Comparison of ENCODE assay signal across 13 mouse cellular contexts in the genomic region with DNA sequence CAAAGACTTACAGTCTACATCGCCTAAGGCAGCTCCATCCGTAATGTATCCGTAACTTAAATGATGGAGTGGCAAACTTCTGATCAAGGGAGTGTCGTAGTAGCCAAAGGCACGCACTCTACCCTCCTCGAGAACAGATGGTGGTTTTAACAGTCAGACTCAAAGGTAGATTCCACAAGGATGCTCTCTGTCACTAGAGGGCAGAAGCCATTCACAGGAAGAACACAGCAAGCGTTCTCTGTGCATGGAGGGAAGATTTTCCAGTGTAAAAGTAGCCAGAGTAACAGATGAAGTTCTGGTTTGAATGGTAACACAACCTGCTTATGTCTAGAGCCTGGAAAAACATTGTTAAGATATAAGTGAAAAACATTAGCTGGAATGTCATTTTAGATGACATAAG.
A peak's percentile ranks its signal among the peaks of the same experiment; 100 is the strongest.
DNase-seq lines count a peak whose midpoint lies in the region; ATAC-seq and TF ChIP-seq lines count a peak whose summit lies in the region.
"Had no signal": no experiment of that assay in that cellular context is flagged by ENCODE, and none has a peak within 500 bp of the region (broad histone marks: within the 10 kb centered on the region; RNA-seq: fewer than 3 reads in every experiment).

No protein-coding gene starts in this region.

- H3K27ac ChIP-seq in hindbrain, postnatal 0 days: no peak overlapping the region
- H3K27ac ChIP-seq in hindbrain, embryonic 10.5 days: no peak overlapping the region
- no peak overlapping the region for H3K27ac ChIP-seq in thymus, adult 2 months (ENCODE audit: control insufficient read depth, insufficient read depth, low read length)
- H3K27ac ChIP-seq: embryonic facial prominence, embryonic 15.5 days had no signal

- H3K36me3 ChIP-seq in hindbrain, postnatal 0 days (ENCODE audit: insufficient read depth, low read length): no peaks in the 10 kb centered on the region
- no peaks in the 10 kb centered on the region for H3K36me3 ChIP-seq in hindbrain, embryonic 10.5 days
- H3K36me3 ChIP-seq in thymus, adult 2 months (ENCODE audit: control insufficient read depth, insufficient read depth, low read length): no peaks in the 10 kb centered on the region
- H3K36me3 ChIP-seq: embryonic facial prominence, embryonic 15.5 days had no signal

- DNase-seq in adrenal gland, postnatal 10 days: peak; percentile 5
- no peak for DNase-seq in adrenal gland, postnatal 4 days (ENCODE audit: low spot score in 2 of 2)
- DNase-seq in hindbrain, postnatal 0 days (ENCODE audit: low spot score): peak; percentile 41
- DNase-seq in hindbrain, embryonic 10.5 days (ENCODE audit: low spot score): no peak
- peak; percentile 5 for DNase-seq in thymus, postnatal 0 days (ENCODE audit: low spot score)
- no peak for DNase-seq in thymus, adult 2 months
- DNase-seq in urinary bladder, postnatal 4 days (ENCODE audit: low spot score in 2 of 2): no peak
- DNase-seq in adrenal gland, postnatal 36 days: no peak
- DNase-seq: gastrocnemius, postnatal 10 days; kidney, adult 2 months; left cerebral cortex, postnatal 4 days; thymus, postnatal 4 days had no signal

- H3K9ac ChIP-seq in hindbrain, postnatal 0 days (replicated peaks; ENCODE audit: low read length): no peak overlapping the region
- H3K9ac ChIP-seq: embryonic facial prominence, embryonic 15.5 days had no signal

- H3K4me3 ChIP-seq in hindbrain, postnatal 0 days (ENCODE audit: low read length): no peak overlapping the region
- H3K4me3 ChIP-seq in hindbrain, embryonic 10.5 days: no peak overlapping the region
- H3K4me3 ChIP-seq in thymus, adult 2 months (ENCODE audit: control insufficient read depth, insufficient read depth, low read length): no peak overlapping the region
- H3K4me3 ChIP-seq: embryonic facial prominence, embryonic 15.5 days had no signal

- peak; percentile 68 for TF ChIP-seq CTCF in hindbrain, postnatal 0 days (IDR thresholded peaks at IDR 0.05; ENCODE audit: low read depth)
- TF ChIP-seq CTCF in thymus, adult 2 months (IDR thresholded peaks at IDR 0.05; ENCODE audit: borderline replicate concordance, control insufficient read depth, extremely low read depth, insufficient read depth, low read length, poor library complexity): no peak

- no peaks in the 10 kb centered on the region for H3K9me3 ChIP-seq in hindbrain, postnatal 0 days (ENCODE audit: low read length)
- H3K9me3 ChIP-seq in hindbrain, embryonic 10.5 days: no peaks in the 10 kb centered on the region
- H3K9me3 ChIP-seq: embryonic facial prominence, embryonic 15.5 days had no signal

- no peak for TF ChIP-seq POLR2A in thymus, adult 2 months (IDR thresholded peaks at IDR 0.05; ENCODE audit: control insufficient read depth, extremely low read depth, insufficient read depth, low read length, poor library complexity)

- whole genome bisulfite sequencing in hindbrain, postnatal 0 days: 74% methylated on average over 7 of the region's 7 CpGs
- 90% methylated on average over 7 of the region's 7 CpGs for WGBS in hindbrain, embryonic 10.5 days
- 76% methylated on average over 7 of the region's 7 CpGs for WGBS in thymus, adult 2 months

- H3K4me1 ChIP-seq in hindbrain, postnatal 0 days (ENCODE audit: insufficient read depth, low read length): no peaks in the 10 kb centered on the region
- no peaks in the 10 kb centered on the region for H3K4me1 ChIP-seq in hindbrain, embryonic 10.5 days (replicated peaks)
- no peaks in the 10 kb centered on the region for H3K4me1 ChIP-seq in thymus, adult 2 months (replicated peaks; ENCODE audit: control insufficient read depth, insufficient read depth, low read length)
- H3K4me1 ChIP-seq: embryonic facial prominence, embryonic 15.5 days had no signal

- no peak for ATAC-seq in hindbrain, postnatal 0 days

- no peak overlapping the region for H3K4me2 ChIP-seq in hindbrain, postnatal 0 days (ENCODE audit: low read depth, low read length)
- H3K4me2 ChIP-seq: embryonic facial prominence, embryonic 15.5 days had no signal

- no peaks in the 10 kb centered on the region for H3K27me3 ChIP-seq in hindbrain, postnatal 0 days (ENCODE audit: insufficient read depth, low read length)
- no peaks in the 10 kb centered on the region for H3K27me3 ChIP-seq in hindbrain, embryonic 10.5 days (ENCODE audit: insufficient read depth, poor library complexity, severe bottlenecking)
- no peaks in the 10 kb centered on the region for H3K27me3 ChIP-seq in thymus, adult 2 months (ENCODE audit: control insufficient read depth, insufficient read depth, low read length)
- H3K27me3 ChIP-seq: embryonic facial prominence, embryonic 15.5 days had no signal

Comparison
In these comparisons a context has a peak if more than half of its experiments do, and no peak if none do; other contexts are left out.
1. DNase-seq: peak in adrenal gland, postnatal 10 days (single experiment), hindbrain, postnatal 0 days (single experiment) and thymus, postnatal 0 days (single experiment); none in adrenal gland, postnatal 4 days (0 of 2), hindbrain, embryonic 10.5 days (single experiment), thymus, adult 2 months (single experiment), urinary bladder, postnatal 4 days (0 of 2) and adrenal gland, postnatal 36 days (0 of 2).